Mouse (Mus musculus) heart, embryonic 14.5 days (tissue): ENCODE results near the gene Calml3. TPM values are rescaled to one million over a fixed set of nuclear protein-coding genes. Genes with fewer than 3 reads are reported as not detected.

Experiments used
- ATAC-seq: fragments of 200-750 bp; cut with Nextera tagmentation; 2 replicates; pipeline ENCODE4 v1.8.0; 2017; ENCODE audit warnings: low read depth, moderate TSS enrichment; ENCODE audit not compliant: insufficient number of reproducible peaks, insufficient read depth, low FRiP score
- H3K27ac ChIP-seq, 2 experiments: fragments of 200-500 bp in 1 of 2; fragments of 300-500 bp in 1 of 2; sonication (generic) in 1 of 2; replicated peaks in 1 of 2; 2 replicates each; pipeline ENCODE4 v1.5.1; 2012 to 2014; ENCODE audit warnings: low read depth in 2 of 2, low read length in 2 of 2, control low read depth in 1 of 2, mild to moderate bottlenecking in 1 of 2, mixed read lengths in 1 of 2; ENCODE audit not compliant: control insufficient read depth in 1 of 2, insufficient read depth in 1 of 2
- H3K27me3 ChIP-seq: fragments of 300-500 bp; sonication (generic); 2 replicates; pipeline ENCODE4 v1.6.1; 2014; ENCODE audit warnings: mild to moderate bottlenecking, low read length, control low read depth; ENCODE audit not compliant: control insufficient read depth, insufficient read depth
- H3K36me3 ChIP-seq: fragments of 300-500 bp; sonication (generic); 2 replicates; pipeline ENCODE4 v1.6.1; 2014; ENCODE audit warnings: mild to moderate bottlenecking, control low read depth, low read length, mixed read lengths; ENCODE audit not compliant: control insufficient read depth, insufficient read depth
- H3K4me1 ChIP-seq, 2 experiments: fragments of 200-500 bp in 1 of 2; fragments of 300-500 bp in 1 of 2; sonication (generic) in 1 of 2; 2 replicates each; pipeline ENCODE4 v1.6.1; 2012 to 2014; ENCODE audit warnings: low read length in 2 of 2, control low read depth in 1 of 2, mixed read lengths in 1 of 2; ENCODE audit not compliant: control insufficient read depth in 2 of 2, insufficient read depth in 2 of 2
- H3K4me2 ChIP-seq: fragments of 300-500 bp; sonication (generic); 2 replicates; pipeline ENCODE4 v1.6.1; 2014; ENCODE audit warnings: mild to moderate bottlenecking, low read length
- H3K4me3 ChIP-seq, 2 experiments: fragments of 200-500 bp in 1 of 2; fragments of 300-500 bp in 1 of 2; sonication (generic) in 1 of 2; 2 replicates each; pipeline ENCODE4 v1.5.1; 2012 to 2014; ENCODE audit warnings: low read length in 2 of 2, mild to moderate bottlenecking in 2 of 2, control low read depth in 1 of 2, low read depth in 1 of 2, moderate library complexity in 1 of 2; ENCODE audit not compliant: control insufficient read depth in 1 of 2, insufficient read depth in 1 of 2
- H3K9ac ChIP-seq: fragments of 300-500 bp; sonication (generic); 2 replicates; pipeline ENCODE4 v1.6.1; 2014; ENCODE audit warnings: mild to moderate bottlenecking, low read length
- H3K9me3 ChIP-seq: fragments of 300-500 bp; sonication (generic); 2 replicates; pipeline ENCODE4 v1.6.1; 2016; ENCODE audit warnings: low read length, control low read depth; ENCODE audit not compliant: control insufficient read depth
- WGBS: fragments of 180-500 bp; shearing (Covaris S2); extraction: QIAGEN DNeasy Blood & Tissue Kit; methylation state at CpG from one replicate; pipeline ENCODE4 v1.1.7; 2014; 5-methylcytosine and 5-hydroxymethylcytosine counted together
- polyA plus RNA-seq: library from polyadenylated mRNA; unstranded; fragments of >200 nt; fragmentation: Nextera tagmentation; extraction: Ambion mirVana; gene quantifications from 2 replicates; pipeline ENCODE4 v1.2.1, GENCODE M21; 2014

The Calml3 gene
- polyA plus RNA-seq, 1 experiment from 2014 or later, result not detected

DNA sequence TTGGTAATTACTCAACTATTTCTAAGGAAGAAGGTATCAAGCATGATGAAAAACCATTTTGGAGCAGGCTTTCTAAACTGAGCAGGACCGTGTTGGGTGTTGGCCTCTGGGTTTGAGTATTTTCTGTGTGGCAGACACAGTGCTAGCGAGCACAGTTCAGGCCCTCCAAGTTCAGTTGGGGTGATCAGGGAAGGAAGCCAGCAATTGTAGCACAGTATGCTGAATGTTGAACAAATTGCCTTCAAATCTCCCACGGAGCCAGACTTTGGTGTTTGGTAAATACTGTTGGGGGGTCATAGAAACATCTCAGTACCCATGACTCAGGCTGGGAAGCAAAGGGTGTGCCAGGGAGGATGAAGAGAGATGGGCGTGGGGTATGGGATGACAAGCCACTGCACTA, 43.0 kb downstream of the Calml3 start:
- ATAC-seq, result no peak
- Histone ChIP-seq H3K27ac (no peak overlapping the region), H3K27me3 (no peaks in the 10 kb centered on the region), H3K9me3 (no peaks in the 10 kb centered on the region), H3K4me1 (no peaks in the 10 kb centered on the region), H3K36me3 (no peaks in the 10 kb centered on the region), H3K4me2 (no peak overlapping the region), H3K9ac (no peak overlapping the region), H3K4me3 (no peak overlapping the region)
- WGBS, result 73% methylated on average over 4 of the region's 4 CpGs

GRCm38 (mm10) chr13:3758347-3758746, 45.8 kb downstream of the Calml3 start:
- Histone ChIP-seq H3K4me2 (no peak overlapping the region), H3K4me3 (no peak overlapping the region), H3K9ac (no peak overlapping the region), H3K9me3 (no peaks in the 10 kb centered on the region), H3K36me3 (no peaks in the 10 kb centered on the region), H3K27me3 (no peaks in the 10 kb centered on the region), H3K27ac (no peak overlapping the region), H3K4me1 (no peaks in the 10 kb centered on the region)
- ATAC-seq, result no peak
- 87% methylated on average over 2 of the region's 2 CpGs for WGBS

DNA sequence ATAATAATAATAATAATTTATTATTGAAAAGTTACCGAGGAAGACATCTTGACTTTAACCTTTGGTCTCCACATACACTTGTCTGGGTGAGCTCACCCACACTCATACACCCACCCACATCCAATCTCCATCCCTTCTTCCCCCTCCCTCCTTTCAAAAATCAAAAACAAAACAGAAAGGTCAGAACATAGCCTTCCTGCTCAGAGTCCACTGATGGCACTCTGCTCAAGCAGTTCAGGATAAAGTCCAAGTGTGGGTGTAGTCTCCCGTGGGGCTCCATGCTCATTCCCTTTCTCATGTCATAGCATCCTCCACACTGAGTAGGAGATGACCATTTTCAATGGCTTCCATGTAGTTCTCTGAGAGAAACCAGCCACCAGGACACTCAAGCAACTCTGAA, 50.8 kb downstream of the Calml3 start:
- 85% methylated on average over 2 of the region's 2 CpGs for WGBS
- H3K4me1 ChIP-seq, result peaks cover 6 to 9% of the 10 kb centered on the region in 2 experiments; a peak in 2 of 4 replicates
- ATAC-seq, result no peak
- no peak overlapping the region for H3K4me3 ChIP-seq
- H3K27me3 ChIP-seq, result no peaks in the 10 kb centered on the region
- H3K27ac ChIP-seq, result no peak overlapping the region
- H3K4me2 ChIP-seq, result no peak overlapping the region
- H3K9ac ChIP-seq, result no peak overlapping the region
- no peaks in the 10 kb centered on the region for H3K36me3 ChIP-seq
- H3K9me3 ChIP-seq, result no peaks in the 10 kb centered on the region

Other genes with a start within 250 kb of the Calml3 start
- 11.2 and 11.9 TPM in 2 replicates for gene Fam208b, start 193.2 kb downstream of the Calml3 start, polyA plus RNA-seq
- 4.4 and 6.8 TPM in 2 replicates for gene Asb13, start 170.3 kb downstream of the Calml3 start, polyA plus RNA-seq
- gene Calm4, start 33.4 kb upstream of the Calml3 start, polyA plus RNA-seq, result not detected in 2 replicates
- not detected in 2 replicates for gene Calm5, start 49.9 kb upstream of the Calml3 start, polyA plus RNA-seq
- 31.9 and 32.8 TPM in 2 replicates for gene Net1, start 113.9 kb upstream of the Calml3 start, polyA plus RNA-seq
- gene Tubal3, start 114.0 kb upstream of the Calml3 start, polyA plus RNA-seq, result not detected in 2 replicates
- not detected in 2 replicates for gene Ucn3, start 141.0 kb upstream of the Calml3 start, polyA plus RNA-seq
- 2.0 and 3.1 TPM in 2 replicates for gene Akr1c14, start 244.7 kb upstream of the Calml3 start, polyA plus RNA-seq